Mouse (Mus musculus) adrenal gland, adult (tissue): ENCODE results near the gene Prrc2b.

ENCODE experiments used
- DNase-seq, 2 experiments: peaks; one replicate each; pipeline ENCODE4 v3.0.0; 2022 to 2023; ENCODE audit warnings: low spot score in 1 of 2; ENCODE audit not compliant: inconsistent age in 2 of 2

Prrc2b gene

DNA sequence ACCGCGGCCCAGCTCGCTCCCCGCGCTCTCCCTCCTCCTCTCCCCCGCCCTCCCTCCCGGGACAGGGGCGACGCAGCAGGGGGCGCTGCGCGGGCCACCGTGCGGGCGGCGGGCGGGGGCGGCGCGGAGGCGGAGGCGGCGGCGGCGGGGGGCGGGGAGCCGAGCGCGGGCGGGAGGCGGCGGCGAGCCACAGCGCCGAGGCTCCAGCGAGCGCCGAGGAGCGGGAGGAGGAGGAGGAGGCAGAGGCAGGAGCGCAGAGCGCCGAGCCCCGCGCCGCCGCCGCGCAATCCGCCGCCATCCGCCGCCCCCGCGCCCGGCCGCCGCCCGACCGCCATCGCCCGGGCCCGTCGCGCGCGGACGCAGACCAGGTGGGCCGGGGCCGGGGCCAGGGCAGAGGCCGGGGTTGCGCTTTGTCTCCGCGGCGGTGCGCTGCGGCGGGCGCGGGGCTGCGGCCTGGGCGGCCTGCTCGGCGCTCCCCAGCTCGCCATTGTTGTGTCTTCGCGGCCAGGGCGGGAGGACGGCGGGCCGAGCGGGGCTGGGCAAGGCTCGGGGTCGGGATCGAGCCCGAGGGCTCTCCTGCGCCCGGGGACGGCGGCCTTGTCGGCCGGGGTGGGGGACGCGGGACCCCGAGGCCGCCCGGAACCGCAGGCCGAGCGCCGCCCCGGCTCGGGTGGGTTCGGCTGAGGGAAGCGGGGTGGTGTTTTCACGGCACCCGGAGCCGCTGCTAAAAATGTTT is at the start of gene Prrc2b:
Gene Prrc2b (plus strand): TSS at position 159 of the 736 bp plus-strand sequence.
- no peak for DNase-seq

- no peak for DNase-seq
Observed at GRCm38 (mm10) chr2:32102944-32103343, 47.9 kb upstream of the Prrc2b start.

DNA sequence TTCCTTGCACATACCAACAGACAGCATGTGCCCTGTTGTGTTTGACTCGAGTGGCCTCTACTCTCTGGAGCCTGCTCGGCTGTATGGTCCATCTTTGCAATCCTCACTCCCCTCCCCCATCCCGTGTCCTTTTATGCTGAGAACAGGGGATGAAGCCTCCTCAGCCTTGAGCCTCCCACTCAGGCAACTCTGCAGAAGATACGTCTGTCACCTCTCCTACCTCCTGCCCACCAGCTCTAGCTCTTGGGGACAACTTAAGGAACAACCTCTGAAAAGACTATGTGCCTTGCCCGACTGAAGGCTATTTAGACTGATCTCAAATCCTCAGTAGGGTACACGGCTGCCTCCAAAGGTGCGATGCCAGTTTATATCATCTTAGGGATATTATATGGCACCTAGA is 47.3 kb upstream of the Prrc2b start:
- DNase-seq: no peak

- no peak for DNase-seq
Observed at GRCm38 (mm10) chr2:32104122-32104521, 46.8 kb upstream of the Prrc2b start.

- DNase-seq: peak in 1 of 2 experiments; percentile 50
Observed at GRCm38 (mm10) chr2:32105117-32105913, 45.6 kb upstream of the Prrc2b start.

GRCm38 (mm10) chr2:32105930-32106329 is 45.0 kb upstream of the Prrc2b start:
- DNase-seq: no peak

DNA sequence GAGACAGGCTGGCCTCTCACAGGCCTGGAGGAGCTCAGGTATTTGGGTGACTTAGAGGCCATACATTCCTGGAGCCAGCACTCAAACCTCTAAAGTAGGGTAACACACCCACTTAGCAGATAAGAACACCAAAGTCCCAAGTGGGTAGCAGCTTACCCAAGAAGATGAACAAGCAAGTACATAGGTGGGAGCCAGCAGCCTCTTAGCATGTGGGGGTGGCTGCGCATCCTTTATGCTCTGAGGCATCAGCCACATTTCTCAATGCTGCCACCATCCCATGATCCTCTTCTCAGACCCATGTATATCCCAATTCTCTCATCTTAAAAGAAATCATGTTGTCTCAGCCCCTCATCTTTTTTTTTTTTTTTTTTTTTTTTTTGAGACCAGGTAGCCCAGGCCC is 39.6 kb upstream of the Prrc2b start:
- DNase-seq: no peak

DNA sequence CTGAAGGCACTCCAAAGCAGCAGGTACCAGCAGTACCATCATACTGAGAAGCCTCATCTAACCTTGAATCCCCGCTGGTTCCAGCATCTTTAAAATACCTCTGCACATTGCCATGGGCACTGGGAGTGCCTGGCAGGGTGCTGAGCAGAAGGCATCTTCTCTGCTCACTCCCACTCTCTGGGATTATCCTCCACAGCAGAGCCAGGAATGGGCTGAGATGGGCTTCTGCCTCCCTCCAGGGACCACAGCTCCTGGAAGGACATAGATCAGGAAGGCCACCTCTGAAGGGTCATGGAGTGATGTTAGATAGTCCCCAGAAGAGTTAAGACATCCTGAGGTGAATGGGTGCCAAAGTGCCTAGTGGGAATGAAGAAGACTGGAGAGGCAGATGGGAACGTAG is 38.3 kb upstream of the Prrc2b start:
- no peak for DNase-seq

GRCm38 (mm10) chr2:32115851-32116268 is 35.0 kb upstream of the Prrc2b start:
- DNase-seq: no peak

GRCm38 (mm10) chr2:32119802-32120750 is 30.8 kb upstream of the Prrc2b start:
- no peak for DNase-seq

DNA sequence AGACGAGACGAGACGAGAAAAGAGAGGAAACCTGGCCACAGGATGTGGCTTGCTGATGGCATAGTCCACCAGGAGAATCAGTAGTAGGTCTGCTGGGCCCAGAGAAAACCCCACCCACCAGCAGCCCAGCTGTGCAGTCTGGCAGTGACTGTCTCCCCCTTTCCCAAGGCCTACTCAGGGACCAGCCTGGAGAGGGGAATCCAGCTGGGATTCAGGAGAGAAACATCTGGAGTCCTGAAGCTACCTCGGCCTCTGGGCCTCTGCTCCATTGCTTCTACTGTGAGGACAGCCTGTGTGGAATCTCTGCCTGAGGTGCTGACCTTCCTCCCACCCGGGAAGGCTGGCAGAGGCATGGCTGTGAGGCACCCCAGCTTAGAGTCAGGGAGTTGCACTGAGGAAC is 29.7 kb upstream of the Prrc2b start:
- DNase-seq: no peak

GRCm38 (mm10) chr2:32121785-32122184 is 29.1 kb upstream of the Prrc2b start:
- no peak for DNase-seq

- DNase-seq: no peak
Observed at GRCm38 (mm10) chr2:32127653-32128535, 23.0 kb upstream of the Prrc2b start.

DNA sequence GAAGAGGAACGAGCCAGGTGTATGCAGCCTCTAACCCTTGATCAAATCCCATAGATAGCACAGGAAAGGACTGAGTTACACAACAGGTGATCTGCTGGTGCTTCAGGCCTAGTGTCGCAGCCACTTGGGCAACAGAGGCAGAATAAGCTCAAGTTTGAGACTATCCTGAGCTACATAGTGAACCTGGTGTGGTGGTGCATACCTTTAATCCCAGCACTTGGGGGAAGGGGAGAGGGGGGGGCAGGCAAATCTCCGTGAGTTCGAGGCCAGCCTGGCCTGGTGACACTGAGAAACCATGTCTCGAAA is 22.4 kb upstream of the Prrc2b start:
- no peak for DNase-seq

DNA sequence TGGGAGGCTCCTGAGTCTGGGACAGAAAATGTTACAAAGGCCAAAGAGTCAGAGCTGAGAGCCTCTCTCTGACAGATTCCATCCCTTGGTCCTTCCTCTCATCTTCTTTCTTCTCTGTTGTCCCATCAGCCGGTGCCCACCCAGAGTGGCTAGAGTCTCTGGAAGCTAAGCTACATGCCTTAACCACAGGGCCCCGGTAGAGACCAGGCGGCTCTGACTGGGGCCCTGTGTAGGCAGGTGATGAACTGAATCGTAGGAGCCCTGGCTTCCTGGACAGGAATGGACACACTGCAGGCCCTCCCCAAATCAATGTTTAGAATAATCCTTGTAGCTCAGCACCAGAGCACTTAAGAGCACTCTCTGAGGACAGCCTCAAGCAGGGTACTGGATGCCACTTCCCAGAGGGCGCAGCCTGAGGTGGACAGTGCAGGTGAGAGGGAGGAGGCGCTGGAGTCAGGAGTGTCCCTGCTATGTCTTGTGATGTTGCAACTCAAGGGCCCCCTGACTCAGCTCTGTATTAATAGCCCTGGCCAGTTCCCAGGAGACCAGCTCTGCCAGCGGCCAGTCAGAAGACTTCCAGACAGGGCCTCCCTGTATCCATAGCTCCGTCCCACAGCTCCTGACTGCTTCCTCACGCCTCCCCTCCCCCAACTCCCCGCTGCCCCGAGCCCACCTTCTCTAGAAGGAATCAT is 21.4 kb upstream of the Prrc2b start:
- DNase-seq: no peak

GRCm38 (mm10) chr2:32130435-32130834 is 20.4 kb upstream of the Prrc2b start:
- peak; percentile 48 to 80 for DNase-seq

DNA sequence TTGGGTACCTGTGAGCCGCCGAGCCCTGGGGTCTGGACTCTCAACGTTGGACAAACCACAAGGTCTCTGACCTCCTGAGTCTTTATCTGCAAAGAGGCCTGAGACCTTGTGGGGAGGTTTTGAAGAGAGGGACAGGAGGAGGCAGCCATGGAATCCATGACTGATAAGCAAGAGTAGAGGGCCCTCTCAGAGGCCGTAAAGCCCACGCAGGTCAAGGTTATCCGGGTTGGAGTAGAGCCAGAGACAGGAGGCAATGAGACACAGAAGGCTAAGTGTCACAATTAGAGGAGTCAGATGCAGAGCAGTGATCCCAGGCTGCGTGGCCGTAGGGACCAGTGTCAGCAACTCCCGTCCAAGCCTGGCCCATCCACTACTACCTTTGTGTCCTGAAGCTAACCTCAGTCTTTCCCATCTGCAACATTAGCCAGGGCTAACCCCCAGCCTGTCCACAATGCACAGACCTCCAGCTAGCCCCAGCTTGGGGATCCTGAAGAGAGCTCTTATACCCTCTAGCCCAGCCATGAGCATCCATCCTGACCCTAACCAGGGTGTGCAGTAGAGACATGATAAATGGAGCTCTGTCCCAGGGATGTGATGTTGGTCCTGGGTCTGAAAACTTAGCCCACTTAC is 19.6 kb upstream of the Prrc2b start:
- peak; percentile 39 to 74 for DNase-seq

GRCm38 (mm10) chr2:32131866-32132566 is 18.9 kb upstream of the Prrc2b start:
- peak in 1 of 2 experiments; percentile 35 for DNase-seq

DNA sequence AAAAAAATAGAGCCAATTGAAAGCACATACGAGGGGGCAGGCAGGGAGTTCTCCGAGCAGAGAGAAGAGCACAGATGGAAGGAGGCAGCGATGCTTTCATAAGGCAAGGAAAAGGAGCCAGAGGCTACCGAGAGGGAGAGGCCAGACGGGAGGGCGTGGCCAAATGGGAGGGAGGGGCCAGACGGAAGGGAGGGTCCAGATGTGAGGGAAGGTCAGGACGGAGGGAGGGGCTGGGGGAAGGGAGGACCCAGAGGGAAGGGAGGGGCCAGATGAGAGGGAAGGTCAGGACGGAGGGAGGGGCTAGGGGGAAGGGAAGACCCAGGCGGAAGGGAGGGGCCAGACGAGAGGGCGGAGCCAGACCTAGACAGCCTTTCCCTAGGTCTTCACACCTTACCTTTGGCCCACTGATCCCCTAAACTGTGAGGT is 18.3 kb upstream of the Prrc2b start:
- peak; percentile 67 to 78 for DNase-seq
